Mouse (Mus musculus) B cell, adult 62 days (primary cell): ENCODE results near the gene Sart3. TPM values are rescaled to one million over a fixed set of nuclear protein-coding genes. Genes with fewer than 3 reads are reported as not detected.

Experiments
- total RNA-seq: library from RNA; stranded (reverse); gene quantifications from 4 replicates; pipeline ENCODE4 v1.2.4, GENCODE M21; 2023

Sart3 gene
- 66.0 to 77.2 TPM (median 71.4 TPM) in 4 replicates for total RNA-seq

GRCm38 (mm10) chr5:113772450-113772895, at the start of gene Sart3, which contains the start of gene Iscu:
TSS of gene Sart3 (minus strand) at chr5:113772510.
TSS of gene Iscu (plus strand) at chr5:113772748.

GRCm38 (mm10) chr5:113800280-113800679, 28.0 kb upstream of the Sart3 start, which contains the start of gene Tmem119:
TSS of gene Tmem119 (minus strand) at chr5:113800516.

GRCm38 (mm10) chr5:113735345-113736112, 36.8 kb downstream of the Sart3 start, which contains the start of gene Ficd:
TSS of gene Ficd (plus strand) at chr5:113735803.

GRCm38 (mm10) chr5:113724446-113724845, 47.9 kb downstream of the Sart3 start, which contains the start of gene 1700069L16Rik:
TSS of gene 1700069L16Rik (minus strand) at chr5:113724772.

Other genes starting within 250 kb of the Sart3 start
- 0.19 to 0.27 TPM in 2 of 4 replicates, not detected in the others for gene Cmklr1, start 122.1 kb downstream of the Sart3 start, total RNA-seq
- gene 1700069L16Rik, start 47.7 kb downstream of the Sart3 start, total RNA-seq = not detected in 4 replicates
- 4.4 to 5.4 TPM (median 5.0 TPM) in 4 replicates for gene Ficd, start 36.7 kb downstream of the Sart3 start, total RNA-seq
- 61.9 to 74.4 TPM (median 67.5 TPM) in 4 replicates for gene Iscu, start 238 bp upstream of the Sart3 start, total RNA-seq
- gene Tmem119, start 28.0 kb upstream of the Sart3 start, total RNA-seq = not detected in 4 replicates
- 41.8 to 51.4 TPM (median 46.6 TPM) in 4 replicates for gene Selplg, start 60.1 kb upstream of the Sart3 start, total RNA-seq
- gene Coro1c, start 136.2 kb upstream of the Sart3 start, total RNA-seq = 46.0 to 59.9 TPM (median 49.8 TPM) in 4 replicates
- 66.2 to 78.4 TPM (median 72.7 TPM) in 4 replicates for gene Ssh1, start 221.4 kb upstream of the Sart3 start, total RNA-seq
- 0.47 to 0.66 TPM in 2 of 4 replicates, not detected in the others for gene Dao, start 231.2 kb upstream of the Sart3 start, total RNA-seq